Mouse (Mus musculus): Measurements from ENCODE around the gene Luc7l.

The Luc7l gene

GRCm38 (mm10) chr17:26252539-26253251 lies at the start of gene Luc7l:
TSS of gene Luc7l (plus strand) at chr17:26252896.
- DNase-seq (ENCODE audit: low read depth, low spot score) = peak; percentile 93

- DNase-seq (ENCODE audit: low read depth, low spot score) = peak; percentile 74
Measured at GRCm38 (mm10) chr17:26203321-26203811, 49.3 kb upstream of the Luc7l start.

GRCm38 (mm10) chr17:26204766-26205165 lies 47.9 kb upstream of the Luc7l start:
- DNase-seq (ENCODE audit: low read depth, low spot score) = peak; percentile 31

GRCm38 (mm10) chr17:26206392-26206791 lies 46.3 kb upstream of the Luc7l start:
- no peak for DNase-seq (ENCODE audit: low read depth, low spot score)

- DNase-seq (ENCODE audit: low read depth, low spot score) = no peak
Measured at GRCm38 (mm10) chr17:26207686-26208085, 45.0 kb upstream of the Luc7l start, which contains the start of gene Arhgdig. TSS of gene Arhgdig (minus strand) at chr17:26207786.

- no peak for DNase-seq (ENCODE audit: low read depth, low spot score)
Measured at GRCm38 (mm10) chr17:26212241-26212640, 40.5 kb upstream of the Luc7l start.

- no peak for DNase-seq (ENCODE audit: low read depth, low spot score)
Measured at GRCm38 (mm10) chr17:26212681-26213080, 40.0 kb upstream of the Luc7l start.

GRCm38 (mm10) chr17:26221508-26221907 lies 31.2 kb upstream of the Luc7l start:
- no peak for DNase-seq (ENCODE audit: low read depth, low spot score)

GRCm38 (mm10) chr17:26225150-26225549 lies 27.5 kb upstream of the Luc7l start:
- no peak for DNase-seq (ENCODE audit: low read depth, low spot score)

GRCm38 (mm10) chr17:26229776-26230175 lies 22.9 kb upstream of the Luc7l start:
- DNase-seq (ENCODE audit: low read depth, low spot score) = no peak

- no peak for DNase-seq (ENCODE audit: low read depth, low spot score)
Measured at GRCm38 (mm10) chr17:26231156-26231555, 21.5 kb upstream of the Luc7l start.

- DNase-seq (ENCODE audit: low read depth, low spot score) = peak; percentile 43
Measured at GRCm38 (mm10) chr17:26232863-26233262, 19.8 kb upstream of the Luc7l start.

- no peak for DNase-seq (ENCODE audit: low read depth, low spot score)
Measured at GRCm38 (mm10) chr17:26234386-26234785, 18.3 kb upstream of the Luc7l start.

- no peak for DNase-seq (ENCODE audit: low read depth, low spot score)
Measured at GRCm38 (mm10) chr17:26235077-26235815, 17.4 kb upstream of the Luc7l start.

GRCm38 (mm10) chr17:26237667-26238066 lies 15.0 kb upstream of the Luc7l start:
- no peak for DNase-seq (ENCODE audit: low read depth, low spot score)

GRCm38 (mm10) chr17:26239551-26239950 lies 13.1 kb upstream of the Luc7l start:
- DNase-seq (ENCODE audit: low read depth, low spot score) = no peak

GRCm38 (mm10) chr17:26240120-26240790 lies 12.4 kb upstream of the Luc7l start:
- DNase-seq (ENCODE audit: low read depth, low spot score) = no peak

GRCm38 (mm10) chr17:26240990-26241389 lies 11.7 kb upstream of the Luc7l start:
- no peak for DNase-seq (ENCODE audit: low read depth, low spot score)

- DNase-seq (ENCODE audit: low read depth, low spot score) = peak; percentile 92
Measured at GRCm38 (mm10) chr17:26243471-26244100, 9.1 kb upstream of the Luc7l start.

GRCm38 (mm10) chr17:26244101-26244841 lies 8.4 kb upstream of the Luc7l start, which contains the start of gene Fam234a:
TSS of gene Fam234a (minus strand) at chr17:26244242.
- peak; percentile 95 for DNase-seq (ENCODE audit: low read depth, low spot score)
